Mouse (Mus musculus): ENCODE results near the gene Zfhx3. TPM values are rescaled to one million over a fixed set of nuclear protein-coding genes. Genes with fewer than 3 reads are reported as not detected.

The Zfhx3 gene
- polyA plus RNA-seq, 1 experiment: 6.6 TPM

GRCm38 (mm10) chr8:108770334-108770733 is 827.9 kb downstream of the Zfhx3 start:
- WGBS: 80% methylated on average over 4 of the region's 4 CpGs
- TF ChIP-seq CTCF (IDR thresholded peaks at IDR 0.05; ENCODE audit: control insufficient read depth, insufficient read depth, low read length): no peak
- TF ChIP-seq POLR2A (IDR thresholded peaks at IDR 0.05; ENCODE audit: borderline replicate concordance, control insufficient read depth, low read depth, low read length): no peak
- Histone ChIP-seq H3K27ac (ENCODE audit: control insufficient read depth, insufficient read depth, low read depth, low read length, poor library complexity) (no peak overlapping the region), H3K4me1 (ENCODE audit: control insufficient read depth, insufficient read depth, low read length) (no peaks in the 10 kb centered on the region), H3K4me3 (replicated peaks; ENCODE audit: control insufficient read depth, low read depth, low read length) (no peak overlapping the region)

GRCm38 (mm10) chr8:108773436-108773835 is 831.0 kb downstream of the Zfhx3 start:
- no peaks in the 10 kb centered on the region for H3K4me1 ChIP-seq (ENCODE audit: control insufficient read depth, insufficient read depth, low read length)
- no peak overlapping the region for H3K4me3 ChIP-seq (replicated peaks; ENCODE audit: control insufficient read depth, low read depth, low read length)
- TF ChIP-seq CTCF (IDR thresholded peaks at IDR 0.05; ENCODE audit: control insufficient read depth, insufficient read depth, low read length) (no peak), POLR2A (IDR thresholded peaks at IDR 0.05; ENCODE audit: borderline replicate concordance, control insufficient read depth, low read depth, low read length) (no peak)
- 91% methylated on average over 6 of the region's 6 CpGs for WGBS
- no peak overlapping the region for H3K27ac ChIP-seq (ENCODE audit: control insufficient read depth, insufficient read depth, low read depth, low read length, poor library complexity)

GRCm38 (mm10) chr8:108778063-108778462 is 835.6 kb downstream of the Zfhx3 start:
- peaks cover 2% of the 10 kb centered on the region; the same call in 1 of the 2 replicates for H3K4me1 ChIP-seq (ENCODE audit: control insufficient read depth, insufficient read depth, low read length)
- no peak overlapping the region for H3K4me3 ChIP-seq (replicated peaks; ENCODE audit: control insufficient read depth, low read depth, low read length)
- no peak for TF ChIP-seq CTCF (IDR thresholded peaks at IDR 0.05; ENCODE audit: control insufficient read depth, insufficient read depth, low read length)
- TF ChIP-seq POLR2A (IDR thresholded peaks at IDR 0.05; ENCODE audit: borderline replicate concordance, control insufficient read depth, low read depth, low read length): no peak
- H3K27ac ChIP-seq (ENCODE audit: control insufficient read depth, insufficient read depth, low read depth, low read length, poor library complexity): no peak overlapping the region
- WGBS: 93% methylated on average over 12 of the region's 12 CpGs

- TF ChIP-seq CTCF (IDR thresholded peaks at IDR 0.05; ENCODE audit: control insufficient read depth, insufficient read depth, low read length): no peak
- TF ChIP-seq POLR2A (IDR thresholded peaks at IDR 0.05; ENCODE audit: borderline replicate concordance, control insufficient read depth, low read depth, low read length): no peak
- WGBS: 80% methylated on average over 9 of the region's 9 CpGs
- H3K4me3 ChIP-seq (replicated peaks; ENCODE audit: control insufficient read depth, low read depth, low read length): no peak overlapping the region
Measured at GRCm38 (mm10) chr8:108778551-108778950, 836.1 kb downstream of the Zfhx3 start.

GRCm38 (mm10) chr8:108780766-108781165 is 838.3 kb downstream of the Zfhx3 start:
- no peak for TF ChIP-seq CTCF (IDR thresholded peaks at IDR 0.05; ENCODE audit: control insufficient read depth, insufficient read depth, low read length)
- TF ChIP-seq POLR2A (IDR thresholded peaks at IDR 0.05; ENCODE audit: borderline replicate concordance, control insufficient read depth, low read depth, low read length): no peak
- Histone ChIP-seq H3K4me3 (replicated peaks; ENCODE audit: control insufficient read depth, low read depth, low read length) (no peak overlapping the region), H3K27ac (ENCODE audit: control insufficient read depth, insufficient read depth, low read depth, low read length, poor library complexity) (no peak overlapping the region), H3K4me1 (ENCODE audit: control insufficient read depth, insufficient read depth, low read length) (peaks cover 2% of the 10 kb centered on the region; the same call in 1 of the 2 replicates)
- 55% methylated on average over 6 of the region's 6 CpGs for WGBS

More at GRCm38 (mm10) chr8:108778551-108778950, 836.1 kb downstream of the Zfhx3 start:
- no peak overlapping the region for H3K27ac ChIP-seq (ENCODE audit: control insufficient read depth, insufficient read depth, low read depth, low read length, poor library complexity)
- H3K4me1 ChIP-seq (ENCODE audit: control insufficient read depth, insufficient read depth, low read length): peaks cover 2% of the 10 kb centered on the region; the same call in 1 of the 2 replicates

- TF ChIP-seq POLR2A (IDR thresholded peaks at IDR 0.05; ENCODE audit: borderline replicate concordance, control insufficient read depth, low read depth, low read length) (no peak), CTCF (IDR thresholded peaks at IDR 0.05; ENCODE audit: control insufficient read depth, insufficient read depth, low read length) (no peak)
- Histone ChIP-seq H3K27ac (ENCODE audit: control insufficient read depth, insufficient read depth, low read depth, low read length, poor library complexity) (no peak overlapping the region), H3K4me3 (replicated peaks; ENCODE audit: control insufficient read depth, low read depth, low read length) (no peak overlapping the region), H3K4me1 (ENCODE audit: control insufficient read depth, insufficient read depth, low read length) (peaks cover 2% of the 10 kb centered on the region; the same call in 1 of the 2 replicates)
- WGBS: 10% methylated on average over 5 of the region's 5 CpGs
Measured at GRCm38 (mm10) chr8:108781192-108781591, 838.7 kb downstream of the Zfhx3 start.

- 50% methylated on average over 10 of the region's 10 CpGs for whole genome bisulfite sequencing
- TF ChIP-seq POLR2A (IDR thresholded peaks at IDR 0.05; ENCODE audit: borderline replicate concordance, control insufficient read depth, low read depth, low read length) (no peak), CTCF (IDR thresholded peaks at IDR 0.05; ENCODE audit: control insufficient read depth, insufficient read depth, low read length) (no peak)
- H3K4me3 ChIP-seq (replicated peaks; ENCODE audit: control insufficient read depth, low read depth, low read length): no peak overlapping the region
- peaks cover 2% of the 10 kb centered on the region; the same call in 1 of the 2 replicates for H3K4me1 ChIP-seq (ENCODE audit: control insufficient read depth, insufficient read depth, low read length)
- H3K27ac ChIP-seq (ENCODE audit: control insufficient read depth, insufficient read depth, low read depth, low read length, poor library complexity): no peak overlapping the region
Measured at GRCm38 (mm10) chr8:108783155-108783554, 840.7 kb downstream of the Zfhx3 start.

GRCm38 (mm10) chr8:108788156-108788761 is 845.8 kb downstream of the Zfhx3 start:
- 71% methylated on average over 6 of the region's 6 CpGs for WGBS
- no peak for TF ChIP-seq CTCF (IDR thresholded peaks at IDR 0.05; ENCODE audit: control insufficient read depth, insufficient read depth, low read length)
- TF ChIP-seq POLR2A (IDR thresholded peaks at IDR 0.05; ENCODE audit: borderline replicate concordance, control insufficient read depth, low read depth, low read length): no peak
- no peak overlapping the region for H3K4me3 ChIP-seq (replicated peaks; ENCODE audit: control insufficient read depth, low read depth, low read length)
- no peaks in the 10 kb centered on the region for H3K4me1 ChIP-seq (ENCODE audit: control insufficient read depth, insufficient read depth, low read length)
- H3K27ac ChIP-seq (ENCODE audit: control insufficient read depth, insufficient read depth, low read depth, low read length, poor library complexity): no peak overlapping the region
